Mouse (Mus musculus) small intestine, adult 2 months (tissue): Measurements from ENCODE around the gene Ndufb6. TPM values are rescaled to one million over a fixed set of nuclear protein-coding genes. Genes with fewer than 3 reads are reported as not detected.
"Not testable (repeated sequence)": the region's sequence is repeated elsewhere in the genome, so short reads cannot be mapped to it uniquely, and the experiment has no call there.

ENCODE experiments used
- H3K27ac ChIP-seq: fragments of 200-500 bp; 2 replicates; pipeline ENCODE4 v1.5.1; 2012; ENCODE audit warnings: low read depth, low read length, control low read depth, inconsistent platforms; ENCODE audit not compliant: insufficient read depth
- H3K27me3 ChIP-seq: fragments of 200-500 bp; 2 replicates; pipeline ENCODE4 v1.6.1; 2012; ENCODE audit warnings: mild to moderate bottlenecking, moderate library complexity, low read length, inconsistent platforms; ENCODE audit not compliant: control insufficient read depth, insufficient read depth
- H3K36me3 ChIP-seq: fragments of 200-500 bp; 2 replicates; pipeline ENCODE4 v1.6.1; 2012; ENCODE audit warnings: mild to moderate bottlenecking, low read length, control low read depth, inconsistent platforms; ENCODE audit not compliant: control insufficient read depth, insufficient read depth
- H3K4me1 ChIP-seq: fragments of 200-500 bp; 2 replicates; pipeline ENCODE4 v1.6.1; 2012; ENCODE audit warnings: low read length, inconsistent platforms, mixed read lengths; ENCODE audit not compliant: control insufficient read depth, insufficient read depth, insufficient read length
- H3K4me3 ChIP-seq: fragments of 200-500 bp; 2 replicates; pipeline ENCODE4 v1.5.1; 2012; ENCODE audit warnings: low read depth, mild to moderate bottlenecking, control low read depth, inconsistent platforms, low read length, moderate library complexity
- CTCF ChIP-seq: fragments of 200-500 bp; IDR thresholded peaks from 2 replicates; pipeline ENCODE4 v1.5.1; 2012; ENCODE audit warnings: low read depth, mild to moderate bottlenecking, control low read depth, inconsistent platforms, low read length, moderate library complexity, mixed read lengths; ENCODE audit not compliant: insufficient replicate concordance, insufficient read length; ENCODE audit errors: extremely low read depth
- POLR2A ChIP-seq: fragments of 200-500 bp; IDR thresholded peaks from 2 replicates; pipeline ENCODE4 v1.6.1; 2012; ENCODE audit warnings: low read depth, mild to moderate bottlenecking, control low read depth, inconsistent platforms, low read length, moderate library complexity
- WGBS: fragments of 180-500 bp; shearing (Covaris S2); methylation state at CpG from one replicate; pipeline ENCODE4 v1.1.7; 2018; 5-methylcytosine and 5-hydroxymethylcytosine counted together
- polyA plus RNA-seq: library from polyadenylated mRNA; depleted of rRNA; stranded (reverse); fragments of >200 nt; gene quantifications from 2 replicates; pipeline ENCODE4 v1.2.3, GENCODE M21; 2012

The Ndufb6 gene
- polyA plus RNA-seq, 1 experiment = 70.1 TPM

- H3K27me3 ChIP-seq = no peaks in the 10 kb centered on the region
- no peaks in the 10 kb centered on the region for H3K4me1 ChIP-seq
- no peak overlapping the region for H3K4me3 ChIP-seq
- H3K27ac ChIP-seq = no peak overlapping the region
- H3K36me3 ChIP-seq = no peaks in the 10 kb centered on the region
- TF ChIP-seq CTCF (no peak), POLR2A (no peak)
Measured at GRCm38 (mm10) chr4:40309682-40310081, 30.5 kb upstream of the Ndufb6 start.

- H3K36me3 ChIP-seq = no peaks in the 10 kb centered on the region
- TF ChIP-seq CTCF (no peak), POLR2A (no peak)
- H3K4me1 ChIP-seq = no peaks in the 10 kb centered on the region
- H3K27me3 ChIP-seq = no peaks in the 10 kb centered on the region
- H3K27ac ChIP-seq = no peak overlapping the region
- no peak overlapping the region for H3K4me3 ChIP-seq
- 75% methylated on average over 10 of the region's 10 CpGs for WGBS
Measured at GRCm38 (mm10) chr4:40302445-40303125, 23.4 kb upstream of the Ndufb6 start.

- no peaks in the 10 kb centered on the region for H3K4me1 ChIP-seq
- no peaks in the 10 kb centered on the region for H3K27me3 ChIP-seq
- no peak overlapping the region for H3K4me3 ChIP-seq
- no peaks in the 10 kb centered on the region for H3K36me3 ChIP-seq
- TF ChIP-seq CTCF = peak; percentile 75; the same call in 1 of the 2 replicates
- no peak for TF ChIP-seq POLR2A
- WGBS = 10% methylated on average over 16 of the region's 16 CpGs
- H3K27ac ChIP-seq = no peak overlapping the region
Measured at GRCm38 (mm10) chr4:40301076-40301789, 22.0 kb upstream of the Ndufb6 start.

GRCm38 (mm10) chr4:40299169-40299568, 19.9 kb upstream of the Ndufb6 start:
- TF ChIP-seq POLR2A (no peak), CTCF (no peak)
- no peaks in the 10 kb centered on the region for H3K27me3 ChIP-seq
- no peaks in the 10 kb centered on the region for H3K4me1 ChIP-seq
- no peak overlapping the region for H3K27ac ChIP-seq
- H3K36me3 ChIP-seq = no peaks in the 10 kb centered on the region
- H3K4me3 ChIP-seq = no peak overlapping the region
- WGBS = 35% methylated on average over 5 of the region's 5 CpGs

GRCm38 (mm10) chr4:40291511-40291910, 12.3 kb upstream of the Ndufb6 start:
- H3K27me3 ChIP-seq, H3K27ac ChIP-seq, H3K36me3 ChIP-seq, H3K4me1 ChIP-seq, H3K4me3 ChIP-seq: not testable (repeated sequence)
- 89% methylated on average over 11 of the region's 11 CpGs for WGBS

GRCm38 (mm10) chr4:40289046-40289445, 9.8 kb upstream of the Ndufb6 start:
- no peak for TF ChIP-seq POLR2A
- TF ChIP-seq CTCF = no peak
- Histone ChIP-seq H3K4me3 (no peak overlapping the region), H3K4me1 (no peaks in the 10 kb centered on the region), H3K27me3 (no peaks in the 10 kb centered on the region), H3K27ac (no peak overlapping the region), H3K36me3 (no peaks in the 10 kb centered on the region)
- 69% methylated on average over 2 of the region's 2 CpGs for WGBS

GRCm38 (mm10) chr4:40287415-40287814, 8.2 kb upstream of the Ndufb6 start:
- Histone ChIP-seq H3K27ac (no peak overlapping the region), H3K4me1 (no peaks in the 10 kb centered on the region), H3K36me3 (no peaks in the 10 kb centered on the region), H3K4me3 (no peak overlapping the region), H3K27me3 (no peaks in the 10 kb centered on the region)
- no peak for TF ChIP-seq CTCF
- TF ChIP-seq POLR2A = no peak
- WGBS = 76% methylated on average over 6 of the region's 6 CpGs
